Comparison of ENCODE assay signal across 8 mouse cellular contexts in genomic region chr1:69331418-69332254, GRCm38 (mm10).
A peak's percentile ranks its signal among the peaks of the same experiment; 100 is the strongest.
DNase-seq lines count a peak whose midpoint lies in the region; ATAC-seq and TF ChIP-seq lines count a peak whose summit lies in the region.

No protein-coding gene starts in this region.

- 28% methylated on average over 11 of the region's 11 CpGs for WGBS in intestine, postnatal 0 days

- no peaks in the 10 kb centered on the region for H3K27me3 ChIP-seq in intestine, postnatal 0 days (replicated peaks; ENCODE audit: control insufficient read depth, insufficient read depth, low read length)

- no peak for DNase-seq in cerebellum, adult 11-12 months
- DNase-seq in left cerebral cortex, postnatal 14 days (ENCODE audit: low spot score in 2 of 2), result peak; percentile 3 to 40
- no peak for DNase-seq in left cerebral cortex, adult 8-10 months (ENCODE audit: low spot score in 2 of 2)
- peak; percentile 52 for DNase-seq in embryo, embryonic 11 days
- peak; percentile 28 for DNase-seq in telencephalon, adult 2 months (ENCODE audit: low read depth, low spot score)
- no peak for DNase-seq in right cerebral cortex, postnatal 36 days (ENCODE audit: low spot score in 2 of 2)

- no peak overlapping the region for H3K27ac ChIP-seq in intestine, postnatal 0 days (ENCODE audit: low read depth, low read length)

- no peak overlapping the region for H3K4me3 ChIP-seq in intestine, postnatal 0 days (ENCODE audit: low read depth, low read length)

- H3K36me3 ChIP-seq in intestine, postnatal 0 days (ENCODE audit: control insufficient read depth, insufficient read depth), result no peaks in the 10 kb centered on the region

- H3K9me3 ChIP-seq in intestine, postnatal 0 days (ENCODE audit: control insufficient read depth), result no peaks in the 10 kb centered on the region

- peak overlapping the region; percentile 38; the same call in 1 of the 2 replicates for H3K4me2 ChIP-seq in intestine, postnatal 0 days (replicated peaks; ENCODE audit: low read depth)

- intact Hi-C loops in left cerebral cortex, postnatal 14 days (cut with DNase I), result loop anchor here (10.0 kb wide), 2 partner anchors 353 to 433 kb away; partner anchors contain the start of gene Ikzf2

- H3K4me1 ChIP-seq in intestine, postnatal 0 days (replicated peaks; ENCODE audit: control insufficient read depth, insufficient read depth, low read length), result no peaks in the 10 kb centered on the region

- no peak overlapping the region for H3K9ac ChIP-seq in intestine, postnatal 0 days (ENCODE audit: low read depth, low read length)

- peak; percentile 64 for TF ChIP-seq CTCF in intestine, postnatal 0 days (IDR thresholded peaks at IDR 0.05; ENCODE audit: low read depth)

- 0 out of 2 replicates have a peak, but pooled peaks have one; percentile 40 for ATAC-seq in cerebellum, adult (ENCODE audit: insufficient number of reproducible peaks, low FRiP score, low TSS enrichment)
- ATAC-seq in intestine, postnatal 0 days, result no peak

Comparison
In these comparisons a context has a peak if more than half of its experiments do, and no peak if none do; other contexts are left out.
1. DNase-seq: peak in left cerebral cortex, postnatal 14 days (2 of 2), embryo, embryonic 11 days (single experiment) and telencephalon, adult 2 months (single experiment); none in cerebellum, adult 11-12 months (single experiment), left cerebral cortex, adult 8-10 months (0 of 2) and right cerebral cortex, postnatal 36 days (0 of 2).